Mouse (Mus musculus) hindlimb bud, embryonic 11.5 days (tissue): ENCODE data around the gene Dcps.

ENCODE experiments used
- DNase-seq: peaks from one replicate; pipeline ENCODE4 v3.0.0-alpha.2; 2012; ENCODE audit warnings: low read depth, low spot score; ENCODE audit errors: extremely low spot score

Dcps gene

DNA sequence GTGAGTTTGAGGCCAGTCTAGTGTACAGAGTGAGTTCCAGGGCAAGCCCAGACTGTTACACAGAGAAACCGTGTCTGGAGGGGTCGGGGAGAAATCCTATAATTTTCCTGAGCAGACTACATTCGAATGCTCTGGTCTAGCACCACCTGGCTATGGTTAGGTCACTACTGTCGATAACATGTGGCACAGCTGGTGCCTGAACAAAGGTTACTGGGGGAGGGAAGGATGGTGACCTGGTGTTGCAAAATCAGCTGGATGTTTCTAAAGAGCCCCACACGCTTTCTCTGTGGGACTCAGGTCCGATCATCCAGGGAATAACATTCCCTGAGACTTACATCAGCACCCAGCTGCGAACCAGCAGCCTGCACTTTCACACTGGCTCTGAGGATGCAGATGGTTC lies 37.8 kb downstream of the Dcps start:
- no peak for DNase-seq

DNA sequence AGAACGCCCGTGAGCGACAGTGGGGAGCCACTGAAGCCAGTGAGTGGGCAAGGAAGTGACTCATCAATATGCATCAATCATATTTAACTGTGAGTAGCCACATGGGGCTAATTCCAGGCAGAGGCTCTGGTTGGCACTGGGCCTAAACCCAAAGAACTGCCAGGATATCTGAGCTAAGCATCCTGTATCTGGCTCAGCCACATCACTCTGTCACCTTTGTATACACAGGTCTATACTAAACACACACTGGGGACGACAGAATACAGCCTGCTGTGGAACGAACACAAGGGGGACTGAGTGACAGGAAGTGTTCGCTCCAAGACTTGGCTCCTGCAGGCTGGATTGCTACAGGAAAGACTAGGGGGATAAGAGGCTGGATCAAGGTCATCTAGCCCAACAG lies 40.3 kb downstream of the Dcps start:
- DNase-seq, result no peak

DNA sequence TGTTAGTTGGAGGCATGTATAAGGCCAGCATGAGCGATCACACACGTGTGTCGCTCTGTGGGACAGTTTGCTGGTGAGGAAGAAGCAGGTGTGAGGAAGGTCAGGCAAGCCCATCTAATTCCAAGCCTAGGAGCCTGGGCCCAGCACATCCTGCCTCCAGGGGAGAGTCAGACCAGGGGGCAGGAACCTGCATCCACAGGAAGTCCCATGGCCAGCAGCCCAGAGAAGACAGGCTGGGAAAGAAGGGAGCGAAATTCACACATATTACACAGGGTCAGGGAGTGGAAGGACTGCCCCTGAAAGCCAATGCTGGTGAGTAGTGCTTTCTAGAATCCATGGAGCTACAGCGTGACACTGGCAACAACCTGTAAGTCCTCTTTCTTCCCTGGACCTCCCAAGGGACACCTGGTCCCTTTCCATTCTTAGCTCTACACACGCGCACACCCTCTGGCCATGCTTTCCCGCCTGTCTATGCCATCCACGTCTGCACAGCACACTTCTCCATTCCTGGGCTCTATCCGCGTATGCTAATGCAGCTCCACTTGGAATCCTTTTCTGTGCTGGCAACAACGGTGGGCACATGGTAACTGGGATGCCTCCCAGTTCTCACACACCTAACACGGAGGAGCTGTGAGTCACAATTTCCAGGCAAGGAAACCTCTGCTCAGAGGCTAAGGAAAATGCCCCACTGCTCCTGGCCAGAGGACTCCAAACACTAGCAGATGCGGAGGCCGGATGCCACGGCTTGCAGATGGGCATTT lies 44.0 kb downstream of the Dcps start:
- DNase-seq, result no peak

DNA sequence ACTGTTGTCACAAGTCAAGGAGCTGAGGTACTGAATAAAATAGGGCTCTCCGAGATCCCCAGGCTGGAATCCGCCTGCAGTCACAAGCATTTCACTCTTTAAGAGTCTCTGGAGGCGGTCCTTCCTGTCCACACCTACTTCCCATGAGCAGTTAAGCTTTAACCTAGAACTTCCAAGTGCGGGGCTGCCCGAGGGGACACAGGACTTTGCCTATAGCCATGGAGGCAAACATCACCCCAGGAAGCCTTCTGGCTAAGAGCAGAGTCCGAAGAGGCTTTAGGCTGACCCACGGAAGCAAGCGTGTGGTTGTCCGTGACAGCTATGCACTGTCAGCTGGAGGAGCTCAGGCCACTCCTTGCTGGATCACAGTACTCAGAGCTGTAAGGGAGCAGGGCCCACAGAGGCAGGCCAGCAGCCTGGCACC lies 46.9 kb downstream of the Dcps start:
- DNase-seq, result no peak

DNA sequence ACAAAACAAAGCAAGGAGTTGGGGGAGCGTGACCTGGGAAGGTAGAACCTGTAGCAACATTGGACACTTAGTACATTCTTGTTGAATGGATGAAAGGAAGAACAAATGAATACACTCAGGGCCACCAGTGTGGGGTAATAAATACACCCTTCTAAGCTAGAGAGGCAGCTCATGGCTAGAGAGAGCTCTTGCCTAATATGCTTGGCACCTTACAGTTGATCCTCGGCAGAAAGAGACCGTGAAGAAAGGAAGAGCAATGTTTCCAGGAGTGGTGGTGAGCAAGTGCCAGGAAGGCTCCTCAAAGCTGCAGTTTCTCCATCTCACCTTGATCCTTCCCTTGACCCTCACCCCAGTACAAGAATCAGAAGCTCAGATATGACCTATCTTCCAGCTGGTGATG lies 47.3 kb downstream of the Dcps start:
- DNase-seq, result no peak

DNA sequence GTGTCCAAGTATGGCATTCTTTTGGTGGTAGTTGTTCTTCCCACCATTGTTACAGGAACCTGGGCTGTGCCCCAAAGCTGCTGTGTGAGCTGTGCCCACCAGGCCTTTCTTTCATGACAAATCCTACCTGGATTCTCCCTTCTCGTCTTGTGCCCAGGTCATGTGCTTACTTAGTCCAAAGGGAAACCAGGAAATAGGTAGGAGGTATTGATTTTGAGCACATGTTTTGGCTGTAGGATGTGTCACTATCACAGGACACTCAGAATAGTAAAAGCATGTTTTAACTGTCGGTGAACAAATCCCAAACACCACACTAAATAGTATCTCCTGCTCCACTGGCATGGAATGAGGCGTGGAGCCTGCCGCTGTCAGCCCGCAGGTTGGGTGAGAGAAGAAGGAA lies 48.3 kb downstream of the Dcps start:
- no peak for DNase-seq

DNA sequence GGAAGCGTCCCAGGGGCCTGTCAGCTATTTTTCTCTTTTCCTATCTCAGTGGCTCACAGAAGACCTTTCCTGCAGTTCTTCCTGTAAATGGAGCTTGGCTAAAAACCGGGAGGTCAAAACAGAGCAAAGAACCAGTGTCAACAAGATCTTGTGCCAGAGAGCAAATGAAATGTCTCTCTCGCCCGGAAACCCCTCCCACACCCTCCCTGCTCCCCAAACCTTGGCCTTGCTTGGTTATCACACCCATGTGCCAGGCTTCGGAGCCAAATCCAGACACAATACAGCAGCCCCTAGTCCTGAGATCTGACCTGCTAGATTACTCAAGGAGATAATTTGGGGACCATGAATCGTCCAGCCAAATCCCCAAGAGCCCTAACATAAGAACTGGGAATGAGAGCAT lies 48.7 kb downstream of the Dcps start:
- DNase-seq, result no peak

DNA sequence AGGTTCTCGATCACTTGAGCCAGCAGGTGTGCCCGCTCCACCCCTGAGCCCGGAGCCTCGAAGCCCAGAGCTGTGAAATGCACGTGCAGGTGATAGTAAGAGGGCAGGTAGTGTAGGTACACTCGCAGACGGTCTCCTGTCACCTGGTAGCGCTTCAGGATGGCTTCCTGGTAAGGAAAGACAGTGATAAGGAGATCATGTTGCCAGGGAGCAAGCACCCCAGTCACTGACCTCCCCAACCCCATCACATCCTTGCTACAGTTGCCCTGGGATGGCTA lies 51.2 kb downstream of the Dcps start:
- DNase-seq, result no peak

DNA sequence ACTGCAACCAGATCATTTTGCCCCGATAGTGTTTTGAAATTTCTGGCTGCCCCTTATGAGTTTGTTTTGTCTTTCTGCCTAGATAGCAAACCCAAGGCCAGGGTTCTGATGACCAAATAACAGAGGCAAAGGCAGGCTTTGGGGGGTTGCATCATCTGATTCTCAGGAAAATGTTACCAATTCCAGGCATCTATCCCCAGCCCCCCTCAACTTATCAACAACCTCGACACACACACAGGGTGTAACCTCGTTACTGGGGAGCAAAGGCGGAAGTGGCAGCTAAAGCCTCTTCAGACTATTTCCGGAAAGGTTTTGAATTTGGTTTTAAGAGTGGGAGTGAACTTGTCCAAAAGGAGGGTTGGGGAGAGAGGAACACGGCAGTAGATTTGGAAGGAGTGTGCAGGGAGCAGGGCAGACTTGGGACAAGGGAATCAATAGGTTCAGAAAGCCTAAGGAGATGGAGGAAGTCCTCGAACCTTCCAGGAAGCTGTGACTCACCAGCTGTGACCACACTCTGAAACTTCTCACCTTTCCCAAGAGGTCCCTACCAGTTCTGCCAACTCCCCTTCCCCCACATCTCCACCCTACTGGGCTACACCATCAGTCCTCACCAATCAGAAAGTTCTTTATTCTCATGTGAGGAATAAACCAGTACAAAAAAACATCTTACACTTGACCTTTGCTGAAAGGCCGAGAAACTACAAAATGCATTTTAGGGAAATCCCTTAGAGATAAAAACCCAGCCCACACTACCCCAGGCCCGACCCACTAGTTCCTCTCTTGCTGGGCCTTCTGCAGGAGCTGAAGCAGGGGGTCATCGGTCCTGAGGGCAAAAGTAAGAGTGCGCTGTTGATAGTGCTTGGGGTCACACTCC lies 51.8 kb downstream of the Dcps start:
- no peak for DNase-seq

DNA sequence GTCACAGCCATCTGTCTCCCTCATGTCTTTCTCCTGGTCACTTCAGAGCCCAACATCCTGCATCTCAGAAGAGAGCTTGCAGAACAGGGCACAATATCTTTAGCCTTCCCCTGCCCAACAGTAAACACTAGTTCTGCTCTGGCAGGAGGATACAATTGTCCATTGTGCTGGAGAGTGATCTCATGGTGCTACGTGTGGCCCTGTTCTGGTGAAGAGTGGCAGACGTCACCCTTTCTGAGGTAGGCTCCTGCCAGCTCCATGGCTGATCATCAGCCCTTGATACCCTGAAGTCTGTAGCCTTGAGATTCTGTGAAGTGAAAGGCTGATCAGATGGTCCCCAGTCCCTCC lies 52.4 kb downstream of the Dcps start:
- no peak for DNase-seq

DNA sequence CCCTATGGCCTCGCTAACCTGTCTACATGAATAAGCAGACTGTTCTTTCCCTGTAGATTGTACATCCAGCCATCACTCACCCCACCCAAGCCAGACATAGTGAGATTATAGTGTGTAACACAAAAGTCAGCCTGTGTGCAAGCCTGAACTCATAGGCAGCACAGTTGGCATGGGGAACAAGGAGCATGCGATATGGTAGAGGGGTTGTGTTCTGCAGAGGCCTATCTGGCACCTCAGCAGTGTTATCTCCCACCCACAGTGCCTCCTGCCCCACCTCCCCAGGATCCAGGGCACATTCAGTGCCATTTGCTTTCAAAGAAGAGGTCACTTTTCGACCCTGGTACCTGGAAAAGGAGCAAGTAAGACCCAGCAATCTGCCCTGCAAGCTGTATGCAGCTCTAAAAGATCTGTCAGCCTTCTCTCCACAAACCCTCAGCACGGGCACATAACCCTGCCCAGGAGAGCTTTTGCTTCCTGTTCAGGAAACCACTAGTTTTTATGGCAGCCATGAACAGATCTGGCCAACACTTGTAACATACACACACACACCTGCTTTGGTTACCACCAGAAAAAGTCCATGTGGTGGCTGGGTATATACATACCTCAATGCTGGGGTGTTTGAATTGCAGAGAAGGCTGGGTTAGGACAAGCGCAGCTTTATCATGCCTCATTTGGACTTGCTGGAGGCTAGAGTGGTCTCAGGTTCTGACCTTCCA lies 53.2 kb downstream of the Dcps start:
- no peak for DNase-seq

DNA sequence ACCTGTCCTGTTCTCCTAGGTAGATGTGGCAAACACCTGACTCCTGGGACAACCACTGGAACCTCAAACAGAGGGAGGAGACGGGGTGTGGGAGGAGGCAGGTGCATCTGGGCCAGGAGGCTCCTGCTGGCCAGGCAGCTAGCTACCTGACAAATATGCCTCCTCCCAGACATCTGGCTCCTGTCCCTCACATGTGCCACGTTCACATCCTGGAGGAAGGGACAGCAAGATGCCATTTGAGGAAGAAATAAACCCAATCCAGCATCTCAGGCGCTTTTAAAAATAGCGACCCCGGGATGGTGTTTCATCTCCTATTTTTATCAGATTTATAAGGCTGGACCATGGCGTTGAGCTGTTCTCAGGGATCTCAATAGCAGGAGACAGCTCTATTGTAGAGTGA lies 56.7 kb downstream of the Dcps start, which contains the start of gene St3gal4:
Gene St3gal4 (minus strand): TSS at position 101 of the 400 bp plus-strand sequence.
- no peak for DNase-seq

DNA sequence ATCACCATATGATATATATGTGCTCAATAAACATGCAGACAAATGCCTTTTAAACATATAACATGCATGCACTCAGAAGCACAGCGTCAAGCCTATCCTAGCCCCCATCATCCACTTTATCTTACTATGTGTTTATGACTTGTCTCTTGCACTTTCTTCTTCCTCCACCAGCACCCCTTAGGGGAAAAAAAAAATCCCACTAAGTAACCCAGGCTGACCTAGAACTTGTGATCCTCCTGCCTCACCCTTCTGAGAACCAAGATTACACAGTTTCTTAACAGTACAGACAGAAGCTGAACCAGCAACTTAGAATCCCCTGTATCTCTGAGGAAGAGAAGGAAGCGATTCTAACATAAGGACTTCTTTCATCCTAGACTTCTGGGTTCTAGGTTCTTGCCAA lies 57.3 kb downstream of the Dcps start:
- DNase-seq, result no peak

DNA sequence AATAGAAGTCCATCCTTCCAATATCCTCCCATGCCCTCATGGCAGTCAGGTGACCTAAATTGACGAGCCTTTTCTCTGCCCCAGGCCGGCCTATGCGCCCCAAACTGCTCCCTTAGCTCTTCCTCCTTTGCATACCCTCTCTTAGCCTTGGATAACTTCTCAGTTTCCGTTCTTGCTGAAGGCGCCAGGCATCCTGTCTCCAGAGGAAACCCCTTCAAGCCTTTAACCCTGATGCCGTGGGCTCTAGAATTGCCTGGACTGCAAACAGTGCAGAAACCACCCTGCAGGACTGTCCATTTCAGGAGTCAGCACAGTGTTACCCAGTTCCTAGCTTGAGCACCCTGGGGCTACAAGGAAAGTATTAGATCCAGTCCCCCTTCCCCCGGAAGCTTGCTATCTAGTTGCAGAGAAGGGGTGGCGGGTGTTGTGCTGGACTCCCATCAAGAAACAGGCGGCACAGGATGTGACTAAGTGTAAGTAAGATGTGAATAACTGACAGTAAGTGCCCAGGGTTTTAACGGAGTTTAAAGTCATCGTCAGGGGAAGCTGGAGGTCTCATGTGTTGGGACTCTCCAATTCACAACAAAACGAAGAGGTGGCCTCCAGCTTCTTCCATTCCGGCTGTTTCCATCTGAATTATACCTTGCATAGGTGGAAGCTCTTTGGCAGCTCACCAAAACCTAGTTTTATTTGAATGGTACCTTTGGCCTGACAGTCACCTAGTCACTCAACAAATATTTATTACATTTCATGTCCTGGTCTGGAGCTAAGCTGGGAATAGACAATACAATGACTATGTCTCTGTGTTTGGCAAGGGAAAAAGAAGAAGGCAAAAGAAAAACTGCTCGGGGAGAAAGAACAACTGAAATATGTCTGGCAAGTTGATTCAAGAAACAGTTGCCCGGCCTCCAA lies 58.2 kb downstream of the Dcps start:
- no peak for DNase-seq

DNA sequence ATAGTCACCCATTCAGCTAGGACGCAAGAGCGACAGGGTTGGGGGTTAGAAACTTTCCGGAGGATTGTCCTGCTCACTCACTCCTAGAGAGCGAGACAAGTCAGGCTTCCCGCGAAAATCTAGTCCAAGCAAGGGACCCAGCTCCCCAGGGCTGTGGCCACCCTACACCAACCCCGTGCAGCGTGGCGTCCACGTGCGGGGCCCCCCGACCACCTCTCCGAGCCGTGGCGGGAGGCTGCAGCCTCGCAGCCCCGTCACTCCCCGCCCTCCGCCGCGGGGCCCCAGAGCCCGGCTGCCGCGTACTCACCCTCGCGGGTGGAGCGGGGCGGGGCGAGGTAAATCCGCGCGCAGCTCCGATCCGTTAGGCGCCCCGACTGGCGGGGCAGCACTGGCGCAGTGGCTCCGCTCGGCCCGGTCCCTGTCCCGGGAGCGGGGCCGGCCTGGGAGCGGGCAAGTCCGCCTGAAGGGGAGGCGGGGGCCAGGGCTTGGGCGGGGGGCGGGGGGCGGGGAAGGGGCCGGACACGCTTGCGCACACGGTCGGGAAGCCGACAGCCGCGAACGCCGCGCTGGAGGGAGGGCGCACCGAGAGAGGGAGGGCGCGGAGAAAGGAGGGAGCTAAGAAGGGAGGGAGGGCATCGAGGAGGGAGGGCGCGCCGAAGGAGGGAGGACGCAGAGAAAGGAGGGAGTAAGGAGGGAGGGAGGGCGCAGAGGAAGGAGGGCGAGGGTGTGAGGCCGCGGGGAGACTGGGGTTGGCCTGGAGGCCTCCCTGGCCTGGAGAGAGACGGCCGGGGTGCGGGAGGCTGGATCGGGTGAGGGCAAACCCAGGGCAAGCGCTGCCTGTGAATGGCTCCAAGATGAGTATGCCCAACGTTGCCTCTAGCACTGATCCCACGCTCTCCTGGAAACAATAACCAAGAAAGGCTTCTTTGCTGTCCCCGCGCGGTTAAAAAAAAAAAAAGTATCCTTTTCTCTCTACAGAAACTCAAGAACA lies 59.2 kb downstream of the Dcps start:
- DNase-seq, result no peak

DNA sequence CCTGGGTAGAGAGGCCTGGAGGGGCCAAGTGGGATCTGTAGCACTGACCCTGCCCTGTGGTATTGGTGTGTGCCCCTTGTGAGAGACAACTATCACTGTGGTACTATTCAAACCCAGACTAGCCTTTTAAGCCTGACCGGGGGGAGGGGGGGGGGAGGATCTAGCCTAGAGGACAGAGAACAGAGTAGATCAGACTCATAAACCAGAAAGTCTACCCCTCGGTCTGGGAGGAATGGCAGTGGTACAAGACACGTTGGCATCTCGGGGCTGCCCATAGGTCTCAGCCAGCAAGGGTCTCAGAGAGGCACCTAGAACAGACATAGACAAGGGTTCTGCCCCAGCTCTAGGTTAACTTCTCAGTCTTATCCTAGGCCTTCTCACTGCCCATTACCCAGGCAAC lies 60.1 kb downstream of the Dcps start:
- DNase-seq, result no peak

DNA sequence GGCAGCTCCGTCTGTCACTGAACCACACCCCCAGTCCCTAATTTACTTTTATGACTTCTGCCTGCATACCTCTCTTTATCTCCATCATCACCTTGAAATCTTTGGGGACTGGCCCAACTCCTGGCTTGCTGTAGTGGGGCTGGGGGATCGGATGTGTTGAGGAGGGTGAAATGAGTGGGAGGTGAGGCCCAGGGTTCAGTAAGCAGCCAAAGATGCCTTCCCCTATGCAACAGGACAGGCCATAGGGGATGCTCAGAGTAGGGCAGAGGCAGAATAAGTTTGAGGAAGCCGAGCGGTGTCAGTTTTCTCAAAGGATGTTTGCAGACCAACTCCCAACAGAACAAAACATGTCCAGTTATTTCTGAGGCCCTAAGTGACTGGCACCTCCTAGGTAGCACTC lies 60.6 kb downstream of the Dcps start:
- no peak for DNase-seq

DNA sequence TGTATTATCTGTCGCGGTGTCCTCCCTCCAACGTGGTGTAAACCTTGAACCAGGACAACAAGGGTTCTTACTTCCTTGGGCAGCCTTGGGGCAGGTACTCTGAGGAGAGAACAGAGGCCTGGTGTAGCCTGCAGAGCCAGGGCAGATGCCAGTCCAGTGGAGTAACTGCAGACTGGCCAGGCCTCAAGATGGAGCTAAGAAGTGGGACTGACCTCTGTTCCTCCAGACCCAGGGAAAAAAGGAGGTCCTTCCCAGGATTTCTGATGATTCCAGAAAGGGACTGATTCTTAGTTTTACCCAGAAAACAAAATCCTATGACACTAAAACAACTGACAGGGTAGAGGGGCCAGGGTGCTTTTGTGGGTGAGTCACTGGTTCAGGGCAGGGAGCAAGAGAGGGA lies 61.6 kb downstream of the Dcps start:
- no peak for DNase-seq

DNA sequence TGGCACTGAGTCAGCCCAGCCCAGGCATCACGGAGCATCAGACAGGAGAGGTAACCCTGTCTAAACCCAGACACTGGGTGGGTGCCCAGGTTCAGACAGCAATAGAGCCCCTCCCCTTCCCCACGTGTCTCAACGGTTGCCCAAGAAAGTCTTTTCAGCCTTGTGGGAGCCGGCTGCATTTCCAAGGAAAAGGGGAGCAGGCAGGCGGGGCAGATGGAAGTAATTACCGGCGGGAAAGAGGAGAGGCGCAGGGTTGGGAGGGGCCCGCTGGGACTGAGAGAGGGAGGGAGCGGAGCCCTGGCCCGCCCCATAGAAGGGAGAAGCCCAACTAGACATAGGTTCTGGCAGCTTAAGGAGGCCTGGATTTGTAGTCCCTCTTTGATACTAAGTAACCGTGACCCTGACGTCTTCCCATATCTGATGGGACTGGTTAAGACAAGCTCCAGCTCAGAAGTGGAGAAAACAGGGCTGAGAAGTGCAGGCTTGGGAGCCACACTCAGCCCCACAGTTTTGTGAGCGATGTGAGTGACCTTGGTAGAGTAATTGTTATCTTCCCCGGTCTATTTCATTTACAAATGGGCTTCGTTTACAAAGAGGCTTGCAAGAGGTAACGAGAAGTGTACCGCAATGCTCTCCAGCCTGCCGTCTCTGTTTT lies 63.8 kb downstream of the Dcps start:
- DNase-seq, result no peak
